Mouse (Mus musculus) colon, adult 2 months (tissue): ENCODE measurements around the gene Skint3. TPM values are rescaled to one million over a fixed set of nuclear protein-coding genes. Genes with fewer than 3 reads are reported as not detected.

Experiments used
- polyA plus RNA-seq: library from polyadenylated mRNA; depleted of rRNA; stranded (reverse); fragments of >200 nt; gene quantifications from 2 replicates; pipeline ENCODE4 v1.2.3, GENCODE M21; 2012; rRNA removed

Gene Skint3
- polyA plus RNA-seq = not detected in 2 replicates

GRCm38 (mm10) chr4:112231945-112232344 is at the start of gene Skint3:
Skint3 (plus strand) TSS chr4:112232245.

Other genes with a start within 250 kb of the Skint3 start
- not detected in 2 replicates for gene Skint1, start 226.0 kb upstream of the Skint3 start, polyA plus RNA-seq
- not detected in 2 replicates for gene Skint4, start 160.2 kb upstream of the Skint3 start, polyA plus RNA-seq
- not detected in 2 replicates for gene Skint9, start 201.7 kb downstream of the Skint3 start, polyA plus RNA-seq